Mouse (Mus musculus) thymus, postnatal 25 days (tissue): ENCODE results near the gene Dtx2.
"Not testable (repeated sequence)": the region's sequence is repeated elsewhere in the genome, so short reads cannot be mapped to it uniquely, and the experiment has no call there.

Source experiments
- DNase-seq: peaks from one replicate; pipeline ENCODE4 v3.0.0; 2022

The Dtx2 gene

GRCm38 (mm10) chr5:136066404-136067148, 72.0 kb downstream of the Dtx2 start:
- DNase-seq = not testable (repeated sequence)

GRCm38 (mm10) chr5:136069411-136069810, 74.8 kb downstream of the Dtx2 start:
- no peak for DNase-seq

- no peak for DNase-seq
Measured at GRCm38 (mm10) chr5:136073051-136073450, 78.5 kb downstream of the Dtx2 start.

- DNase-seq = no peak
Measured at GRCm38 (mm10) chr5:136073526-136073925, 78.9 kb downstream of the Dtx2 start.

- DNase-seq = no peak
Measured at GRCm38 (mm10) chr5:136075076-136075475, 80.5 kb downstream of the Dtx2 start.

- no peak for DNase-seq
Measured at GRCm38 (mm10) chr5:136076284-136076683, 81.7 kb downstream of the Dtx2 start.

GRCm38 (mm10) chr5:136077001-136077550, 82.5 kb downstream of the Dtx2 start:
- no peak for DNase-seq

- no peak for DNase-seq
Measured at GRCm38 (mm10) chr5:136078136-136078535, 83.5 kb downstream of the Dtx2 start.

- no peak for DNase-seq
Measured at GRCm38 (mm10) chr5:136082345-136082744, 87.7 kb downstream of the Dtx2 start.
